Mouse (Mus musculus) kidney, embryonic 15.5 days (tissue): ENCODE data around the gene Gm16181. TPM values are rescaled to one million over a fixed set of nuclear protein-coding genes. Genes with fewer than 3 reads are reported as not detected.

Experiments
- ATAC-seq: fragments of 200-750 bp; cut with Nextera tagmentation; replicated peaks from 2 replicates; pipeline ENCODE4 v1.8.0; 2017; ENCODE audit warnings: moderate TSS enrichment; ENCODE audit not compliant: low FRiP score
- H3K27ac ChIP-seq: fragments of 300-500 bp; sonication (generic); 2 replicates; pipeline ENCODE4 v1.5.1; 2015; ENCODE audit warnings: mild to moderate bottlenecking, inconsistent platforms
- H3K27me3 ChIP-seq: fragments of 300-500 bp; sonication (generic); 2 replicates; pipeline ENCODE4 v1.6.1; 2015; ENCODE audit warnings: inconsistent platforms
- H3K36me3 ChIP-seq: fragments of 300-500 bp; sonication (generic); 2 replicates; pipeline ENCODE4 v1.6.1; 2015; ENCODE audit warnings: inconsistent platforms
- H3K4me1 ChIP-seq: fragments of 300-500 bp; sonication (generic); 2 replicates; pipeline ENCODE4 v1.6.1; 2015; ENCODE audit warnings: inconsistent platforms
- H3K4me2 ChIP-seq: fragments of 300-500 bp; sonication (generic); 2 replicates; pipeline ENCODE4 v1.6.1; 2015; ENCODE audit warnings: moderate library complexity, mild to moderate bottlenecking, inconsistent platforms
- H3K4me3 ChIP-seq: fragments of 300-500 bp; sonication (generic); replicated peaks from 2 replicates; pipeline ENCODE4 v1.5.1; 2015; ENCODE audit warnings: mild to moderate bottlenecking, inconsistent platforms
- H3K9ac ChIP-seq: fragments of 300-500 bp; sonication (generic); 2 replicates; pipeline ENCODE4 v1.6.1; 2015; ENCODE audit warnings: mild to moderate bottlenecking, inconsistent platforms
- H3K9me3 ChIP-seq: fragments of 300-500 bp; sonication (generic); replicated peaks from 2 replicates; pipeline ENCODE4 v1.6.1; 2016; ENCODE audit warnings: inconsistent platforms
- WGBS: fragments of 180-500 bp; shearing (Covaris S2); methylation state at CpG from one replicate; pipeline ENCODE4 v1.1.7; 2015; ENCODE audit warnings: mixed read lengths; 5-methylcytosine and 5-hydroxymethylcytosine counted together
- polyA plus RNA-seq: library from polyadenylated mRNA; unstranded; fragments of >200 nt; fragmentation: Nextera tagmentation; extraction: Ambion mirVana; gene quantifications from 2 replicates; pipeline ENCODE4 v1.2.1, GENCODE M21; 2015

Gene Gm16181
- polyA plus RNA-seq, 1 experiment from 2014 or later = 0.65 TPM

- peaks cover 14% of the 10 kb centered on the region; the same call in 1 of the 2 replicates for H3K27me3 ChIP-seq
- H3K36me3 ChIP-seq = peaks cover 38% of the 10 kb centered on the region
- no peak overlapping the region for H3K4me2 ChIP-seq
- H3K9ac ChIP-seq = no peak overlapping the region
- H3K4me3 ChIP-seq = no peak overlapping the region
- H3K9me3 ChIP-seq = no peaks in the 10 kb centered on the region
- no peak overlapping the region for H3K27ac ChIP-seq
- H3K4me1 ChIP-seq = 0 out of 2 replicates have a peak, but pooled peaks cover 5% of the 10 kb centered on the region
- no peak for ATAC-seq
- 75% methylated on average over 3 of the region's 3 CpGs for WGBS
Measured at GRCm38 (mm10) chr17:35255301-35255700, 34.7 kb downstream of the Gm16181 start.

GRCm38 (mm10) chr17:35255704-35256103 lies 35.1 kb downstream of the Gm16181 start:
- Histone ChIP-seq H3K9me3 (no peaks in the 10 kb centered on the region), H3K4me2 (no peak overlapping the region), H3K4me1 (0 out of 2 replicates have a peak, but pooled peaks cover 5% of the 10 kb centered on the region), H3K27me3 (peaks cover 16% of the 10 kb centered on the region; the same call in 1 of the 2 replicates), H3K36me3 (peaks cover 34% of the 10 kb centered on the region), H3K9ac (no peak overlapping the region), H3K27ac (no peak overlapping the region), H3K4me3 (no peak overlapping the region)
- no peak for ATAC-seq
- 50% methylated on average over 4 of the region's 4 CpGs for WGBS

- WGBS = 66% methylated on average over 1 of the region's 1 CpGs
- ATAC-seq = no peak
- no peaks in the 10 kb centered on the region for H3K9me3 ChIP-seq
Measured at GRCm38 (mm10) chr17:35257378-35257777, 36.7 kb downstream of the Gm16181 start.

GRCm38 (mm10) chr17:35257824-35258491 lies 37.3 kb downstream of the Gm16181 start:
- Histone ChIP-seq H3K4me1 (peaks cover 12% of the 10 kb centered on the region), H3K27me3 (peaks cover 35% of the 10 kb centered on the region), H3K9ac (peak overlapping the region; percentile 29; the same call in 1 of the 2 replicates), H3K27ac (no peak overlapping the region), H3K36me3 (peaks cover 13% of the 10 kb centered on the region), H3K4me3 (peak overlapping the region; percentile 33), H3K4me2 (peak overlapping the region; percentile 58), H3K9me3 (no peaks in the 10 kb centered on the region)
- WGBS = 12% methylated on average over 17 of the region's 17 CpGs
- no peak for ATAC-seq

More at GRCm38 (mm10) chr17:35257378-35257777, 36.7 kb downstream of the Gm16181 start:
- H3K9ac ChIP-seq = no peak overlapping the region
- no peak overlapping the region for H3K4me2 ChIP-seq
- H3K4me1 ChIP-seq = peaks cover 6% of the 10 kb centered on the region; the same call in 1 of the 2 replicates
- peaks cover 18% of the 10 kb centered on the region for H3K36me3 ChIP-seq
- H3K27me3 ChIP-seq = peaks cover 30% of the 10 kb centered on the region
- H3K27ac ChIP-seq = no peak overlapping the region
- no peak overlapping the region for H3K4me3 ChIP-seq

- peaks cover 20% of the 10 kb centered on the region for H3K4me1 ChIP-seq
- no peaks in the 10 kb centered on the region for H3K9me3 ChIP-seq
- peaks cover 44% of the 10 kb centered on the region for H3K27me3 ChIP-seq
- peak overlapping the region; percentile 58; the same call in 1 of the 2 replicates for H3K4me2 ChIP-seq
- H3K27ac ChIP-seq = no peak overlapping the region
- H3K9ac ChIP-seq = no peak overlapping the region
- ATAC-seq = no peak
- H3K4me3 ChIP-seq = no peak overlapping the region
- 51% methylated on average over 14 of the region's 14 CpGs for WGBS
- peaks cover 4% of the 10 kb centered on the region for H3K36me3 ChIP-seq
Measured at GRCm38 (mm10) chr17:35258492-35259478, 38.2 kb downstream of the Gm16181 start.

GRCm38 (mm10) chr17:35259621-35260020 lies 39.0 kb downstream of the Gm16181 start:
- H3K4me1 ChIP-seq = peaks cover 21% of the 10 kb centered on the region
- H3K9me3 ChIP-seq = no peaks in the 10 kb centered on the region
- no peak overlapping the region for H3K4me3 ChIP-seq
- ATAC-seq = no peak
- peaks cover 52% of the 10 kb centered on the region for H3K27me3 ChIP-seq
- H3K9ac ChIP-seq = no peak overlapping the region
- WGBS = 81% methylated on average over 4 of the region's 4 CpGs
- no peak overlapping the region for H3K4me2 ChIP-seq
- no peaks in the 10 kb centered on the region for H3K36me3 ChIP-seq
- no peak overlapping the region for H3K27ac ChIP-seq

GRCm38 (mm10) chr17:35261651-35262050 lies 41.0 kb downstream of the Gm16181 start:
- Histone ChIP-seq H3K4me1 (peaks cover 21% of the 10 kb centered on the region), H3K27me3 (peaks cover 69% of the 10 kb centered on the region), H3K9ac (no peak overlapping the region), H3K9me3 (no peaks in the 10 kb centered on the region), H3K4me2 (no peak overlapping the region), H3K27ac (no peak overlapping the region), H3K4me3 (no peak overlapping the region), H3K36me3 (no peaks in the 10 kb centered on the region)
- no peak for ATAC-seq
- WGBS = 77% methylated on average over 13 of the region's 13 CpGs

GRCm38 (mm10) chr17:35262664-35263522 lies 42.3 kb downstream of the Gm16181 start, which contains the start of gene H2-D1:
Gene H2-D1 (plus strand): TSS chr17:35262730.
- peak; percentile 92 for ATAC-seq
- Histone ChIP-seq H3K9ac (peak within 1 kb of the TSS; percentile 65), H3K9me3 (no peaks in the 10 kb centered on the region), H3K27me3 (peaks cover 70% of the 10 kb centered on the region), H3K27ac (no peak within 1 kb of the TSS), H3K4me1 (peaks cover 17% of the 10 kb centered on the region), H3K4me3 (peak within 1 kb of the TSS; percentile 76), H3K36me3 (no peaks in the 10 kb centered on the region), H3K4me2 (peak within 1 kb of the TSS; percentile 100)
- under 1% methylated on average over 72 of the region's 73 CpGs for WGBS

- Histone ChIP-seq H3K36me3 (no peaks in the 10 kb centered on the region), H3K9me3 (no peaks in the 10 kb centered on the region), H3K4me1 (peaks cover 16% of the 10 kb centered on the region), H3K4me3 (peak overlapping the region; percentile 76), H3K27ac (no peak overlapping the region), H3K9ac (peak overlapping the region; percentile 65), H3K27me3 (peaks cover 70% of the 10 kb centered on the region), H3K4me2 (peak overlapping the region; percentile 100)
- ATAC-seq = peak; percentile 58
- under 1% methylated on average over 29 of the region's 31 CpGs for WGBS
Measured at GRCm38 (mm10) chr17:35263523-35263883, 42.9 kb downstream of the Gm16181 start.

- Histone ChIP-seq H3K4me2 (no peak overlapping the region), H3K27ac (no peak overlapping the region), H3K27me3 (peaks cover 41% of the 10 kb centered on the region), H3K4me3 (no peak overlapping the region), H3K9me3 (no peaks in the 10 kb centered on the region), H3K4me1 (peaks cover 13% of the 10 kb centered on the region), H3K36me3 (no peaks in the 10 kb centered on the region), H3K9ac (no peak overlapping the region)
- ATAC-seq = no peak
- WGBS = 57% methylated on average over 1 of the region's 1 CpGs
Measured at GRCm38 (mm10) chr17:35267399-35268086, 46.9 kb downstream of the Gm16181 start.
